Mouse (Mus musculus) ES-Bruce4 (cell line): Measurements from ENCODE around the gene Tgfbr2. TPM values are rescaled to one million over a fixed set of nuclear protein-coding genes. Genes with fewer than 3 reads are reported as not detected.

Experiments
- H3K27ac ChIP-seq: 2 replicates; pipeline ENCODE4 v1.5.1; 2012; ENCODE audit warnings: low read length, inconsistent platforms; ENCODE audit not compliant: insufficient read depth
- H3K27me3 ChIP-seq: 2 replicates; pipeline ENCODE4 v1.6.1; 2012; ENCODE audit warnings: mild to moderate bottlenecking, low read length, inconsistent platforms; ENCODE audit not compliant: control insufficient read depth, poor library complexity, insufficient read depth, severe bottlenecking
- H3K36me3 ChIP-seq: 2 replicates; pipeline ENCODE4 v1.6.1; 2012; ENCODE audit warnings: inconsistent platforms, mild to moderate bottlenecking, low read length, moderate library complexity; ENCODE audit not compliant: control insufficient read depth, poor library complexity, insufficient read depth, severe bottlenecking
- H3K4me1 ChIP-seq: one replicate; pipeline ENCODE4 v1.8.1; 2011; ENCODE audit warnings: low read length; ENCODE audit not compliant: control insufficient read depth, insufficient read depth
- H3K4me3 ChIP-seq: 2 replicates; pipeline ENCODE4 v1.5.1; 2011; ENCODE audit warnings: low read depth, mild to moderate bottlenecking, low read length
- H3K9ac ChIP-seq: 2 replicates; pipeline ENCODE4 v1.6.1; 2012; ENCODE audit warnings: low read depth, mild to moderate bottlenecking, inconsistent platforms; ENCODE audit not compliant: poor library complexity, severe bottlenecking
- H3K9me3 ChIP-seq: replicated peaks from 2 replicates; pipeline ENCODE4 v1.6.1; 2012; ENCODE audit warnings: mild to moderate bottlenecking, low read length, inconsistent platforms; ENCODE audit not compliant: control insufficient read depth, poor library complexity, insufficient read depth, severe bottlenecking
- CTCF ChIP-seq: IDR thresholded peaks from one replicate; pipeline ENCODE4 v1.8.1; 2011; ENCODE audit warnings: low read depth, low read length
- EP300 ChIP-seq: IDR thresholded peaks from 2 replicates; pipeline ENCODE4 v1.6.1; 2011; ENCODE audit warnings: low read depth, low read length; ENCODE audit not compliant: insufficient read depth
- POLR2A ChIP-seq: IDR thresholded peaks from one replicate; pipeline ENCODE4 v1.8.1; 2011; ENCODE audit warnings: low read length; ENCODE audit not compliant: insufficient read depth
- polyA plus RNA-seq: library from polyadenylated mRNA; stranded (reverse); fragments of >200 nt; gene quantifications from 2 replicates; pipeline ENCODE4 v1.2.4, GENCODE M21; 2011; ENCODE audit warnings: low read depth; ENCODE audit not compliant: missing spikeins, insufficient read depth, insufficient read length

Gene Tgfbr2
- polyA plus RNA-seq, 1 experiment = 3.4 TPM

GRCm38 (mm10) chr9:116134488-116134887 is 40.7 kb downstream of the Tgfbr2 start:
- H3K27ac ChIP-seq = no peak overlapping the region
- no peaks in the 10 kb centered on the region for H3K4me1 ChIP-seq
- no peaks in the 10 kb centered on the region for H3K36me3 ChIP-seq
- TF ChIP-seq CTCF = no peak
- no peak for TF ChIP-seq EP300
- no peak for TF ChIP-seq POLR2A
- no peaks in the 10 kb centered on the region for H3K9me3 ChIP-seq
- H3K4me3 ChIP-seq = no peak overlapping the region
- H3K27me3 ChIP-seq = no peaks in the 10 kb centered on the region
- H3K9ac ChIP-seq = no peak overlapping the region

GRCm38 (mm10) chr9:116133312-116133980 is 41.7 kb downstream of the Tgfbr2 start:
- Histone ChIP-seq H3K4me1 (no peaks in the 10 kb centered on the region), H3K27me3 (no peaks in the 10 kb centered on the region), H3K9me3 (no peaks in the 10 kb centered on the region), H3K36me3 (no peaks in the 10 kb centered on the region), H3K4me3 (no peak overlapping the region), H3K9ac (no peak overlapping the region), H3K27ac (no peak overlapping the region)
- TF ChIP-seq EP300 (no peak), CTCF (no peak), POLR2A (no peak)

GRCm38 (mm10) chr9:116128886-116129285 is 46.3 kb downstream of the Tgfbr2 start:
- no peak overlapping the region for H3K9ac ChIP-seq
- H3K4me1 ChIP-seq = no peaks in the 10 kb centered on the region
- no peak overlapping the region for H3K27ac ChIP-seq
- H3K27me3 ChIP-seq = no peaks in the 10 kb centered on the region
- TF ChIP-seq EP300 = no peak
- TF ChIP-seq POLR2A = no peak
- TF ChIP-seq CTCF = no peak
- H3K9me3 ChIP-seq = no peaks in the 10 kb centered on the region
- no peaks in the 10 kb centered on the region for H3K36me3 ChIP-seq
- no peak overlapping the region for H3K4me3 ChIP-seq

GRCm38 (mm10) chr9:116128311-116128710 is 46.8 kb downstream of the Tgfbr2 start:
- no peaks in the 10 kb centered on the region for H3K27me3 ChIP-seq
- H3K27ac ChIP-seq = no peak overlapping the region
- no peaks in the 10 kb centered on the region for H3K9me3 ChIP-seq
- H3K4me1 ChIP-seq = no peaks in the 10 kb centered on the region
- H3K9ac ChIP-seq = no peak overlapping the region
- no peak for TF ChIP-seq EP300
- TF ChIP-seq CTCF = no peak
- no peak for TF ChIP-seq POLR2A
- no peaks in the 10 kb centered on the region for H3K36me3 ChIP-seq
- no peak overlapping the region for H3K4me3 ChIP-seq

- H3K9ac ChIP-seq = no peak overlapping the region
- no peak overlapping the region for H3K4me3 ChIP-seq
- no peaks in the 10 kb centered on the region for H3K36me3 ChIP-seq
- no peaks in the 10 kb centered on the region for H3K4me1 ChIP-seq
- TF ChIP-seq POLR2A = no peak
- no peak for TF ChIP-seq CTCF
- no peak for TF ChIP-seq EP300
- no peaks in the 10 kb centered on the region for H3K9me3 ChIP-seq
- no peak overlapping the region for H3K27ac ChIP-seq
- no peaks in the 10 kb centered on the region for H3K27me3 ChIP-seq
Observed at GRCm38 (mm10) chr9:116126494-116126893, 48.7 kb downstream of the Tgfbr2 start.

- Histone ChIP-seq H3K36me3 (no peaks in the 10 kb centered on the region), H3K9me3 (no peaks in the 10 kb centered on the region), H3K4me3 (no peak overlapping the region), H3K27me3 (no peaks in the 10 kb centered on the region), H3K9ac (no peak overlapping the region), H3K27ac (no peak overlapping the region), H3K4me1 (no peaks in the 10 kb centered on the region)
- TF ChIP-seq POLR2A = no peak
- TF ChIP-seq CTCF = no peak
- no peak for TF ChIP-seq EP300
Observed at GRCm38 (mm10) chr9:116122969-116123589, 52.1 kb downstream of the Tgfbr2 start.
